Mouse (Mus musculus) ES-Bruce4 (cell line): ENCODE results near the gene Gm28048. TPM values are rescaled to one million over a fixed set of nuclear protein-coding genes. Genes with fewer than 3 reads are reported as not detected.

ENCODE experiments used
- H3K27ac ChIP-seq: 2 replicates; pipeline ENCODE4 v1.5.1; 2012; ENCODE audit warnings: low read length, inconsistent platforms; ENCODE audit not compliant: insufficient read depth
- H3K27me3 ChIP-seq: 2 replicates; pipeline ENCODE4 v1.6.1; 2012; ENCODE audit warnings: mild to moderate bottlenecking, low read length, inconsistent platforms; ENCODE audit not compliant: control insufficient read depth, poor library complexity, insufficient read depth, severe bottlenecking
- H3K36me3 ChIP-seq: 2 replicates; pipeline ENCODE4 v1.6.1; 2012; ENCODE audit warnings: inconsistent platforms, mild to moderate bottlenecking, low read length, moderate library complexity; ENCODE audit not compliant: control insufficient read depth, poor library complexity, insufficient read depth, severe bottlenecking
- H3K4me1 ChIP-seq: one replicate; pipeline ENCODE4 v1.8.1; 2011; ENCODE audit warnings: low read length; ENCODE audit not compliant: control insufficient read depth, insufficient read depth
- H3K4me3 ChIP-seq: 2 replicates; pipeline ENCODE4 v1.5.1; 2011; ENCODE audit warnings: low read depth, mild to moderate bottlenecking, low read length
- H3K9ac ChIP-seq: 2 replicates; pipeline ENCODE4 v1.6.1; 2012; ENCODE audit warnings: low read depth, mild to moderate bottlenecking, inconsistent platforms; ENCODE audit not compliant: poor library complexity, severe bottlenecking
- H3K9me3 ChIP-seq: replicated peaks from 2 replicates; pipeline ENCODE4 v1.6.1; 2012; ENCODE audit warnings: mild to moderate bottlenecking, low read length, inconsistent platforms; ENCODE audit not compliant: control insufficient read depth, poor library complexity, insufficient read depth, severe bottlenecking
- CTCF ChIP-seq: IDR thresholded peaks from one replicate; pipeline ENCODE4 v1.8.1; 2011; ENCODE audit warnings: low read depth, low read length
- EP300 ChIP-seq: IDR thresholded peaks from 2 replicates; pipeline ENCODE4 v1.6.1; 2011; ENCODE audit warnings: low read depth, low read length; ENCODE audit not compliant: insufficient read depth
- POLR2A ChIP-seq: IDR thresholded peaks from one replicate; pipeline ENCODE4 v1.8.1; 2011; ENCODE audit warnings: low read length; ENCODE audit not compliant: insufficient read depth
- polyA plus RNA-seq: library from polyadenylated mRNA; stranded (reverse); fragments of >200 nt; gene quantifications from 2 replicates; pipeline ENCODE4 v1.2.4, GENCODE M21; 2011; ENCODE audit warnings: low read depth; ENCODE audit not compliant: missing spikeins, insufficient read depth, insufficient read length

The Gm28048 gene
- polyA plus RNA-seq, 1 experiment = 33.6 TPM

GRCm38 (mm10) chr11:22880383-22881172 lies 101.3 kb downstream of the Gm28048 start:
- H3K4me1 ChIP-seq = no peaks in the 10 kb centered on the region
- H3K27me3 ChIP-seq = no peaks in the 10 kb centered on the region; the same call in 1 of the 2 replicates
- H3K4me3 ChIP-seq = no peak overlapping the region
- no peaks in the 10 kb centered on the region for H3K36me3 ChIP-seq
- H3K27ac ChIP-seq = no peak overlapping the region
- H3K9me3 ChIP-seq = no peaks in the 10 kb centered on the region
- no peak for TF ChIP-seq EP300
- no peak for TF ChIP-seq CTCF
- TF ChIP-seq POLR2A = no peak
- no peak overlapping the region for H3K9ac ChIP-seq

DNA sequence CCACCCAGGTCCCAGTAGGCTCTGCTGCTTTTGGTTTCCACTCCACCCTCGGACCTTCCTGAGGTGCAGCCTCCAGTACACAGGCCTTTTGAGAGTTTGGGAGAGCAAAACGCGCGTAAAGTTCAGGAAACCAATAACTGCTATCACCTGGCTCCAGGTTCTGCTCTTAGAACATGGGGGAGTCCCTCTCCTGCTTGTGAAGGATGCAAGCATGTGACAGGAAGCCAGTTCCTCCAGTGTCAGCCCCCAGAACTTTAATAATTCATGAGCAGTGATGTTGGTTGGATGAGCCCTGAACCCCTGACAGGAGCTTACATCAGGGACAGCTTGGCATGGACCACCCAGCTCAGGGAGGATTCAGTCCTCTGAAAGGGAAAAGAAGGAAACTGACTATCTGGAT lies 102.2 kb downstream of the Gm28048 start:
- TF ChIP-seq POLR2A = no peak
- TF ChIP-seq CTCF = no peak
- no peak for TF ChIP-seq EP300
- H3K4me3 ChIP-seq = no peak overlapping the region

DNA sequence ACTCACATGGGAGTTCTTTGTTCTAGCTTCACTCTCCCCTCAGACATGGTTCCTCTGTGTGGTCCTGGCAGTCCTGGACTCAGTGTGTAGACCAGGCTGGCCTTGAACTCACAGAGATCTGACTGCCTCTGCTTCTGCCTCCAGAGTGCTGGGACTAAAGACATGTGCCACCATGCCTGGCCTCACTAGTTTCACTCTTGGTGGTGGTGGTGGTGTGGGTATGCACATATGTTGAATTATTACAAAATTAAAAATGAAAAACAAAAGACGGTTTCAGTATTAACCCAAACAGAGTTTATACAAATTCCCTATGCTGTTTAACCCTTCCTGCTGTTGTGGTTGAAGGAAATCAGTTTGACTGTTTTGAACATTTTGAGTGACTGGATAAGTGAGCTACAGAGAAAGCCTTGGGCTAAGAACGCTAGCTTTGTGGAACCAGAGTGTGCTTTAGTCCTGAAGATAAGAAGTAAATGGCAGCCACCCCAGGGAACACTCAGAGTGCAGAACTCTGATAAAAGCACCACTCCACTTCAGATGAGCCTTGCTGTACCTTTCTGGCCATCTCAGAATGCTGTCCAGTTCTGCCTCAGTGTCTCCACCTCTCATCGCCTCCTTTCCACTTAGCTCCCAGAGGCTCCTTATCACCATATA lies 105.1 kb downstream of the Gm28048 start:
- no peak overlapping the region for H3K27ac ChIP-seq
- no peaks in the 10 kb centered on the region; the same call in 1 of the 2 replicates for H3K27me3 ChIP-seq
- H3K9me3 ChIP-seq = no peaks in the 10 kb centered on the region
- no peaks in the 10 kb centered on the region for H3K36me3 ChIP-seq
- TF ChIP-seq POLR2A = no peak
- TF ChIP-seq EP300 = no peak
- no peak for TF ChIP-seq CTCF
- H3K9ac ChIP-seq = no peak overlapping the region
- no peak overlapping the region for H3K4me3 ChIP-seq
- H3K4me1 ChIP-seq = no peaks in the 10 kb centered on the region

More for the DNA sequence above, 102.2 kb downstream of the Gm28048 start:
- Histone ChIP-seq H3K27ac (no peak overlapping the region), H3K4me1 (no peaks in the 10 kb centered on the region), H3K9ac (no peak overlapping the region), H3K36me3 (no peaks in the 10 kb centered on the region), H3K27me3 (no peaks in the 10 kb centered on the region; the same call in 1 of the 2 replicates), H3K9me3 (no peaks in the 10 kb centered on the region)

DNA sequence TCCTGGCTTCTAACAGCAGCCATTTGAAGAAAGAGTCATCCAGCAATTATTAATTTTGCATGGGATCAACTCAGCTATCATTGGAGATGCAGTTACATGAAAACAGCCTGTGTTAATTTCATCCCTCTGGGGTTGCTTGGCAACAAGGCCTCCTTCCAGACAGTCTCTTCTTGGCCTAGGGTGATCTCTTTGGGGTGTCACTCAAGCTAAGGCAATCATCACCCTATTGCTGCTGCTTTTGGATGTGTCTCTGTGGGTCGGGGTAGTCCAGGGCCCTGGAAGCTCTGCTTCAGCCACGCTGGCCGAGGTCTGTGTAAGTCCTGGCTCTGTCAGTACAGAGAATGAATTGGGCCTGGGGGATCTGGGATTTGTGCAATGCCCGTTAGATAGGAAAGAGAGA lies 106.6 kb downstream of the Gm28048 start:
- H3K9me3 ChIP-seq = no peaks in the 10 kb centered on the region
- H3K9ac ChIP-seq = no peak overlapping the region
- H3K27ac ChIP-seq = no peak overlapping the region
- no peak overlapping the region for H3K4me3 ChIP-seq
- H3K4me1 ChIP-seq = no peaks in the 10 kb centered on the region
- no peaks in the 10 kb centered on the region for H3K27me3 ChIP-seq
- TF ChIP-seq POLR2A (no peak), CTCF (no peak)
- H3K36me3 ChIP-seq = no peaks in the 10 kb centered on the region

GRCm38 (mm10) chr11:22874747-22875146 lies 107.1 kb downstream of the Gm28048 start:
- Histone ChIP-seq H3K9me3 (no peaks in the 10 kb centered on the region), H3K9ac (no peak overlapping the region), H3K4me3 (no peak overlapping the region), H3K4me1 (no peaks in the 10 kb centered on the region), H3K27me3 (no peaks in the 10 kb centered on the region), H3K27ac (no peak overlapping the region), H3K36me3 (no peaks in the 10 kb centered on the region)
- TF ChIP-seq EP300 = no peak
- TF ChIP-seq POLR2A = no peak
- TF ChIP-seq CTCF = no peak

- H3K4me3 ChIP-seq = no peak overlapping the region
- H3K9me3 ChIP-seq = no peaks in the 10 kb centered on the region
- no peak overlapping the region for H3K27ac ChIP-seq
- no peaks in the 10 kb centered on the region for H3K4me1 ChIP-seq
- H3K27me3 ChIP-seq = no peaks in the 10 kb centered on the region
- no peak overlapping the region for H3K9ac ChIP-seq
- no peaks in the 10 kb centered on the region for H3K36me3 ChIP-seq
- no peak for TF ChIP-seq POLR2A
Observed at GRCm38 (mm10) chr11:22873383-22873782, 108.5 kb downstream of the Gm28048 start.
